ENCODE assay signal across 9 mouse cellular contexts in genomic region chr7:110237837-110238451, GRCm38 (mm10). TPM values are rescaled to one million over a fixed set of nuclear protein-coding genes. Genes with fewer than 3 reads are reported as not detected.
DNase-seq lines count a peak whose midpoint lies in the region; ATAC-seq and TF ChIP-seq lines count a peak whose summit lies in the region.
"Had no signal": no experiment of that assay in that cellular context is flagged by ENCODE, and none has a peak within 500 bp of the region (broad histone marks: within the 10 kb centered on the region; RNA-seq: fewer than 3 reads in every experiment).

No protein-coding gene starts in this region.

- peak overlapping the region; percentile 53 for H3K9ac ChIP-seq in heart, adult 2 months (ENCODE audit: low read depth, low read length)
- no peak overlapping the region for H3K9ac ChIP-seq in ES-Bruce4 (ENCODE audit: low read depth, poor library complexity, severe bottlenecking)
- no peak overlapping the region for H3K9ac ChIP-seq in forebrain, embryonic 14.5 days (ENCODE audit: low read length)

- H3K79me2 ChIP-seq in heart, adult 2 months (replicated peaks; ENCODE audit: control insufficient read depth, insufficient read depth, low read length) = peaks cover 5% of the 10 kb centered on the region

- peak; percentile 54 for ATAC-seq in forebrain, embryonic 14.5 days

- intact Hi-C loops in heart, adult 2 months (cut with DNase I) = loop anchor here (2.0 kb wide), 1 partner anchor 15 kb away; no protein-coding TSS in a partner anchor

- no peak for TF ChIP-seq EP300 in heart, adult 2 months (IDR thresholded peaks at IDR 0.05; ENCODE audit: insufficient read depth, low read depth, low read length)
- no peak for TF ChIP-seq EP300 in ES-Bruce4 (IDR thresholded peaks at IDR 0.05; ENCODE audit: insufficient read depth, low read depth, low read length)

- H3K27ac ChIP-seq in heart, adult 2 months = peak overlapping the region; percentile 86
- H3K27ac ChIP-seq in ES-Bruce4 (ENCODE audit: insufficient read depth, low read length) = peak overlapping the region; percentile 13; the same call in 1 of the 2 replicates
- H3K27ac ChIP-seq in forebrain, embryonic 14.5 days (ENCODE audit: low read depth, low read length) = peak overlapping the region; percentile 9; the same call in 1 of the 2 replicates

- no peak for TF ChIP-seq POLR2A in heart, adult 2 months (IDR thresholded peaks at IDR 0.05; ENCODE audit: insufficient read depth, low read depth, low read length)
- TF ChIP-seq POLR2A in ES-Bruce4 (IDR thresholded peaks at IDR 0.05; ENCODE audit: insufficient read depth, low read length) = no peak

- peak overlapping the region; percentile 29 for H3K4me3 ChIP-seq in heart, adult 2 months
- H3K4me3 ChIP-seq in ES-Bruce4 (ENCODE audit: low read depth, low read length) = no peak overlapping the region
- no peak overlapping the region for H3K4me3 ChIP-seq in forebrain, embryonic 14.5 days (ENCODE audit: low read depth, low read length)

- 37% methylated on average over 2 of the region's 2 CpGs for whole genome bisulfite sequencing in heart, adult 2 months
- 10% methylated on average over 2 of the region's 2 CpGs for WGBS in forebrain, embryonic 14.5 days

- DNase-seq in heart, adult 2 months = peak; percentile 29 to 40
- DNase-seq in heart, postnatal 4 days = no peak
- peak; percentile 48 for DNase-seq in forebrain, embryonic 14.5 days (ENCODE audit: low spot score)
- DNase-seq in kidney, postnatal 36 days = peak; percentile 26 to 36
- DNase-seq in MN1 (ENCODE audit: low spot score) = no peak
- DNase-seq in thymus, adult 18-20 months = no peak
- no peak for DNase-seq in urinary bladder, adult 2 months (ENCODE audit: low spot score)

- H3K27me3 ChIP-seq in heart, adult 2 months (ENCODE audit: control insufficient read depth, insufficient read depth, low read length) = no peaks in the 10 kb centered on the region
- no peaks in the 10 kb centered on the region for H3K27me3 ChIP-seq in ES-Bruce4 (ENCODE audit: control insufficient read depth, insufficient read depth, low read length, poor library complexity, severe bottlenecking)
- no peaks in the 10 kb centered on the region for H3K27me3 ChIP-seq in forebrain, embryonic 14.5 days (replicated peaks; ENCODE audit: control insufficient read depth, insufficient read depth, low read length)

- no peaks in the 10 kb centered on the region for H3K9me3 ChIP-seq in ES-Bruce4 (replicated peaks; ENCODE audit: control insufficient read depth, insufficient read depth, low read length, poor library complexity, severe bottlenecking)
- H3K9me3 ChIP-seq in forebrain, embryonic 14.5 days (replicated peaks; ENCODE audit: control insufficient read depth, low read length) = no peaks in the 10 kb centered on the region
- H3K9me3 ChIP-seq: G1E had no signal

- no peak for TF ChIP-seq CTCF in heart, adult 2 months (IDR thresholded peaks at IDR 0.05)
- no peak for TF ChIP-seq CTCF in ES-Bruce4 (IDR thresholded peaks at IDR 0.05; ENCODE audit: low read depth, low read length)

- H3K36me3 ChIP-seq in heart, adult 2 months (ENCODE audit: control insufficient read depth, insufficient read depth, low read length) = peaks cover 4% of the 10 kb centered on the region
- H3K36me3 ChIP-seq in ES-Bruce4 (ENCODE audit: control insufficient read depth, insufficient read depth, low read length, poor library complexity, severe bottlenecking) = no peaks in the 10 kb centered on the region
- H3K36me3 ChIP-seq in forebrain, embryonic 14.5 days (ENCODE audit: control insufficient read depth, insufficient read depth, low read length) = no peaks in the 10 kb centered on the region

- no peak overlapping the region for H3K4me2 ChIP-seq in forebrain, embryonic 14.5 days (ENCODE audit: low read length)

- peaks cover 20% of the 10 kb centered on the region for H3K4me1 ChIP-seq in heart, adult 2 months (ENCODE audit: control insufficient read depth, insufficient read depth, low read length)
- peaks cover 4% of the 10 kb centered on the region for H3K4me1 ChIP-seq in ES-Bruce4 (ENCODE audit: control insufficient read depth, insufficient read depth, low read length)
- H3K4me1 ChIP-seq in forebrain, embryonic 14.5 days (ENCODE audit: control insufficient read depth, insufficient read depth, low read length) = peaks cover 6% of the 10 kb centered on the region; the same call in 1 of the 2 replicates

RNA-seq across cellular contexts. Expression of gene Swap70, which starts 16.4 kb away (rescaled TPM):
- 10 to 100 TPM; 12.1 to 12.7 TPM for total RNA-seq in heart, adult 2 months (2021)
- polyA plus RNA-seq in heart, adult 2 months (2012; rRNA removed) = 7.7 and 8.8 TPM in 2 replicates
- total RNA-seq in heart, postnatal 4 days (2021) = 10 to 100 TPM; 23.2 to 24.1 TPM
- polyA plus RNA-seq in ES-Bruce4 (2011; ENCODE audit: insufficient read depth, insufficient read length, low read depth, missing spikeins) = 40.1 and 41.7 TPM in 2 replicates
- polyA plus RNA-seq in forebrain, embryonic 14.5 days (2014; fragmentation: Nextera tagmentation; extraction: Ambion mirVana) = 8.6 and 10.7 TPM in 2 replicates
- 15.2 and 18.3 TPM in 2 replicates for polyA plus RNA-seq in urinary bladder, adult 2 months (2012; rRNA removed)

Comparison
In these comparisons a context has a peak if more than half of its experiments do, and no peak if none do; other contexts are left out.
1. DNase-seq: peak in heart, adult 2 months (2 of 2), forebrain, embryonic 14.5 days (single experiment) and kidney, postnatal 36 days (2 of 2); none in heart, postnatal 4 days (single experiment), MN1 (single experiment), thymus, adult 18-20 months (0 of 2) and urinary bladder, adult 2 months (single experiment).
2. H3K27ac ChIP-seq: peak in every context shown above with its lines; median percentile 86 in heart, adult 2 months; 13 in ES-Bruce4; 9 in forebrain, embryonic 14.5 days.